Mouse (Mus musculus) gastrocnemius, adult 8-10 months (tissue): ENCODE data around the gene Gal. TPM values are rescaled to one million over a fixed set of nuclear protein-coding genes. Genes with fewer than 3 reads are reported as not detected.
A peak's percentile ranks its signal among the peaks of the same experiment; 100 is the strongest.

Source experiments
- DNase-seq, 2 experiments: peaks; one replicate each; pipeline ENCODE4 v3.0.0; 2022; ENCODE audit warnings: low spot score in 2 of 2
- total RNA-seq, 4 experiments: library from RNA; stranded (reverse); gene quantifications; 2 replicates each; pipeline ENCODE4 v1.2.4; 2022

Gal gene
- total RNA-seq = under 1 TPM in 1 of 4 experiments, not detected in 3; 0.90 TPM

DNA sequence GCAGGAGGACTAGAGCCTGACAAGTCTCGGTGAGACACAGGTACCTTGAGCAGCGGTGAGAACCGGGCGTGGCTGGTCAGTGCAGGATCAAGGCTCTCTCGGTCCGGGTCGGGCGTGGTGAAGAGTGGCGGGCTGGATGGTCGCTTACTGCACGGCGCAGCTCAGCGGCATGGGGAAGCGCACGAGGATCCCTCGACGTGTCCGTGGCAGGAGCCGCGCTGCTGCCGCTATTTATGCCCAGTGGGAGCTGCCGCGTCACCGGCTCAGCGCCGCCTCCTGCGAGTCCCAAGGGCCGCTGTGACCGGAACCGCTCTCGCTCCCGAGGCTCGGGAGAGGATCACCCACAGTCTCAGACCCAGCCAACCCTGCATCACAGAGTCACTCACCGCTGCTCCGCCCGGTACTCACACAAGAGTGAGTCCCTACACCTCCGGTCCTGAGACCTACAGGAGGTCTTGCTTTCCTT, at the start of gene Gal:
Gal (minus strand) TSS at position 277 of the 466 bp plus-strand sequence.
- no peak for DNase-seq

DNA sequence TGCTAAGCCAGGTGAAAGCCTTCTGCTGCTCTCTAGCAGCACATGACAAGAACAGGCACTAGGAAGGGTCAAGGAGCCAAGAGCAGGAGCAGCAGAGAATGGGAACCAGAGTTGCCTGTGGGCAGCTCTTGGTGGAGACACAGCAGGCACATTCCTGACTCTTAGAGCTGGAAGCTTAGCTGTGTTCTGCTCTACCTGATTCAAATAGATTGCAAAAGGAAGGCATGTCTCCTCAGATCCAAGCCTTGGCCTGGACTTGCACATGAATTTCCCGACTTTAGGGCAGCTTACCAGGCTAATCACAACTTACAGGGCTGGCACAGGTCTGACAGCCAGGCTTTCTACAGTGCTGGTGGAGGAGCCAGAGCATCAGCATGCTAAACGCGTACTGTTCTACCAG, 45.6 kb upstream of the Gal start:
- DNase-seq = no peak

DNA sequence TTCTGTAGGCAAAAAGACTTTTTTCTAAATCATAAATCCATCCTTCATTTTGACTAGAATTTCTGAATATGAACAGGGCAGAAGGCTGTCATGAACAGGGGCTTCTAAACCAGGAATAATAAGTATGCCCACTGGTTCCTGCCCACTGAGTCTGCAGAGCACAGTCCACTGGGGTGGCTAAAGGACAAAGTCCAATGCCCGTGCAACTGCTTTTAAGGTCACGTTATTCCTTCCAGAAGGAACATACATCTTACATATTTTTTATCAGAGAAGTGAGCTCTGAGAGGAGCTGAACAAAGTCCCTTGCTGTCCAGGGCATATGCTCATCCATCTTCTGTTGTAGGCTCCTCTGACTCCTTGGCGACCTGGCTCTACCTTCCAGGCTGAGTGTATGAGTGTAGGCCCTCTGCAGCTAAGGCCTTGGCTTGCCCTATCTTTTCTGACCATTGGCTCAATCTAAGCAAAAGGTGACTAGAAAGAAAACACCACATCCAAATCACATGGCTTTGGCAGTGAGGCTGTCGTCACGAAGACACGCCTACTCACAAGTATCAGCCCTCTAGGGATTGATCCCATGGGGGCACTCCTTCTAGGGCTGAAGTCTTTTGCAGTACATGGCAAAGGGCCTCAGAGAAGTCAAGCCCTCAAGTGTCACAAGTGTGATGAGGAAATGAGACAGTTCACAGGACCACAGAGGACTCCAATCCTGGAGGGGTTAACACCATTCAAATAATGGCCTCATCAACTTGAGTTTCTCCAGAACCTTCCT, 44.2 kb upstream of the Gal start:
- DNase-seq = no peak

DNA sequence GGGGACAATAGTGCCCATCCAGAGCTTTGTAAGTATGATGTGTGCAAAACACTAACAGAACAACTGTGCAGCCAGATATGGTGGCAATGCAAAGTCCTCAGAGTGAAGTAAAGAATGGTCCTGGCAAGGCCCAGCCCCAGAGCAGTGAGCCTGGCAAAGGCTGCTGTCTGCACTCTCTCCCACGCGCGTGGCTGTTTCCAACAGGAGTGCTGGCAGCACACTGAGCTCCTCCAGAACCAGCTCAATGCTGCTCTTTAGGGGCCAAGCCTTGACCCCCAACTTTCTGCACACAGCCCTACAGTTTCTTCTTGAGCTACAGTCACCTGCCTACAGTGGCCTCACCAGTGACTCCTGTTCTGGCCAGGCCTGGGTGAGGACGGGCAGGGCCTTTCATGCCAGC, 43.4 kb upstream of the Gal start:
- DNase-seq = no peak

DNA sequence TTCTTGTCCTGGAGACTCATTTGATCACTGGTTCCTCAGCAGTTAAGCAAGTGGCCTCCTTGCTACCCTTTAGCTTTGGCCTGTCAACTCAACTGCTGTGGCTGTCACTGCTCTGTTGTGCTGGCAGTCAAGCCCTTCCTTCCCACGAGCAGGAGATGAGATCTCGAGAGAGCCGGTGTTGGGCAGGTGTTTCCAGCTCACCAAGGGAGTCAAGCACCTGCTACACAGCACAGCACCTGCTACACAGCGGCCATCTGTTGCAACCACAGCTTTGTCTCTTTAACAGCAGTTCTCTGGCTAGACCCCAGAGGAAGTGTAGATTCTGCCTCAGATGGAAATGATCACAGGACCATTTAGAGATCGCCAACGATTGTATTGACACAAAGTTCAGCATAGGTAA, 37.3 kb upstream of the Gal start:
- DNase-seq = no peak

DNA sequence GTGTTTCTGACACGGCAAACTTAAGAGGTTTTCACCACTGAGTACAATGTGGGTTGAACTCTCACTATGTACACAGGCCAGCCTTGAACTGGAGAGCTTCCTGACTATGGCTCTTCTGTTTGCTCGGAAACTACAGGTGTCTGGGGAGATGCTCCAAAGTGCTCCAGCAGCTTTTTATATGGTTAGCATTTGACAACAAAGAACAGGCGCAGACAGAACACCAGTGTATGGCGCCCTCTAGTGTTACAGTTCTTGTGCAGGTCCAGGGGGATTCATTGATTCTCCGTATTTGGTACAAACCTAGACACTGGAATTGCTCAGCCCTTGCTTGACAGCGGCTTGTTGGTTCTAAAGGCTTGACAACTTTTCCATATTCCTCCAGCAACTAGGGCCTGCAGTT, 36.8 kb upstream of the Gal start:
- peak in 1 of 2 experiments; percentile 43 for DNase-seq

DNA sequence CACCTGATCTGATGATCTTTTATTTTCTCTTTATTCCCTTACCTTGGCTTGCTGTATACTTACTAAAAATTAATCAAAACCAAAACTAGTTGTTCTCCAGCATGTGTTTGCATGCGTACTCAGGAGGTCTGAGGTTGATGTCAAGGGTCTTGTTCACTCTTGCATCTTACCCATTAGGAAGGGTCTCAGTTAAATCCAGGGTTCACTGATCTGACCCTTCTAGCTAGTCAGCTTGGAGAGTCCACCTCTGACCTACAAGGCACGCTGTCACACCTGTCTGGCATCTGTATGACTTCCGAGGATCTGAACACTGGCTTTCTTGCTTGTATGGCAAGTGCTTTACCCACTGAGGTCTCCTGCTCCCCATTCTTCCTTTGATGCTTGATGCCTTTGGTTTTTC, 36.4 kb upstream of the Gal start:
- DNase-seq = no peak

DNA sequence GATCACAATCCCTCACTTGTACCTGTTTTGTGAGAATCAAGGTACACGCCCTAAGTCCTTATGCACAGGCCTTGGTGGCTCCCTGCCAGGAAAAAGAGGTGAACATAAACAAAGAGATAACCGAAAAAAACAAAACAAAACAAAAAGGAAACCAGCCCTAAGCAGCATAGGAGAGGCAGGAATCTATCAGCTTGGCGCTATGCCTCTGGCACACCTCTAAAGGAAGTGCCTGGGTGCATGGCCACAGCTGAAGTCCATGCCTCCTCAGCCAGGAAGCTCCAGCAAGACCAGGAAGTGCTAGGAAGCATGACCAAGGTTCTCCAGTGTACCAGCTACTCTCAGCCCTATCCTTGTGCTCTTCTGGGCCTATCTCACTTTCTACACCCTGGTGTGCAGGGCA, 34.9 kb upstream of the Gal start:
- DNase-seq = no peak

DNA sequence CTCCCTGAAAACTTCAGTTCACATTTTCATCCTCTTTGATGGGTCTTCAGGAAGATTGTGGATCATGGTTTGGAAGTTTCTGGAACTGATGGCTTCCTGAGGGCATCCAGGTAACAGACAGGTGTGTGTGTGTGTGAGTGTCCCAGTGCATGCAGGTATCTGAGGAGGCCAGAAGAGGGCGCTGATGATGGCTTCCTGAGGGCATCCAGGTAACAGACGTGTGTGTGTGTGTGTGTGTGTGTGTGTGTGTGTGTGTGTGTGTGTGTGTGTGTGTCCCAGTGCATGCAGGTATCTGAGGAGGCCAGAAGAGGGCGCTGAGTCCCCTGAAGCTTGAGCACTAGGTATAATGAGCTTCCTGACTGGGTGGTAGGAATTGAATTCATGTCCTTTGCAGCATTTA, 33.0 kb upstream of the Gal start:
- DNase-seq = no peak

DNA sequence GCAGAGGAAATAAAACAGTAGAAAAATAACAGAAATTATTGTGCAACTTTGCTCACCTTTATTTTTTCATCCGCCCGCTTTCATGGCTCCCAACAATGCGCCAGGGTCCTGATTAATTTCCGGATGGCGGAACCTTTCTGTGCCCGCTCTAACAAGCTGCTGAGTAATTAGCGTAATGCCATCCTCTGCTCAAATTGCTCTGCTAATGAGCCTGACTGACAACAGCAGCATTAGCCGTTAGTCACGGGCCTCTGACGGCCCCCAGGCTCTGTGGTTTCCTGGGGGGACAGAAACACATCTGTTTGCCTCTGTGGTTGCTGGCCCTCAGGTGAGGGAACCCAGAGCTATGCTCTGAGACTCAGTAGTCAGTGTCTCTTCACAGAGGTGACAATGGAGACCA, 26.7 kb upstream of the Gal start:
- no peak for DNase-seq

DNA sequence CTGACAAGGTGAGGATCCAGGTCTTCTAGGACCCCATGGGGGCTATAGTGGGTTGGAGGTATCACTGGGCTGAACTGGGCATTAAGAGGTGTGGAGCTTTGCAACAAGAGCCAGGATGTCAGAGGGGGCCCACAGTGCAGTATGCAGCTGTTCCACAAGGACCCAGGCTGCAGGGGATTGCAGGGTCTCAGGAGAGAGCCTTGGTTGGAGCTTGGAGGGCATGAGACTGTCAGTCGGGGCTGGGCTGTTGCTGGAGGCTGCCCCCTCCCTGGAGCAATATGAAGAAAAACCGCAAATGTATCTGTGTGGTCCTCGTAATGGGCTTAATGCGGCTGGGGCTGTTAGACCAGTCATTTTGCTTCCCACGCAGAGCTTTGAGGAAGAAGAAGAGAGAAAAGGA, 26.3 kb upstream of the Gal start:
- no peak for DNase-seq

DNA sequence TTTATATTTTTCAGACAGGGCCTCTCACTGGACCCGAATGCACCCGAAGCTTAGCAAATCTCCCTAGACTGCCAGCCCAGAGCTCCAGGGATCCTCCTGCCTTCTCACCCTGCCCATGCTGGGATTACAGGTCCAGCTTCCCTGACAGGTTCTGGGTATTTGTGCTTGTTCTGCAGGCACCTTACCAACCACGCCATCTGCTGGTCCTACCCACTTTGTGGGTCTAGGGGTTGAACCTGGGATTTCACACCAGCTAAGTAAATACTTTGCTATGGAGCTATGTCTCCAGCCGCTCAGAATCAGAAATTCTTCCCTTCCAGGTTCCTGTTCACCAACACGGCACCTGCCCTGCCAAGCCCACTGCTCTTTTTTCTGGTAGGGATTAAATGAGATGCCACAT, 23.6 kb upstream of the Gal start:
- DNase-seq = no peak

DNA sequence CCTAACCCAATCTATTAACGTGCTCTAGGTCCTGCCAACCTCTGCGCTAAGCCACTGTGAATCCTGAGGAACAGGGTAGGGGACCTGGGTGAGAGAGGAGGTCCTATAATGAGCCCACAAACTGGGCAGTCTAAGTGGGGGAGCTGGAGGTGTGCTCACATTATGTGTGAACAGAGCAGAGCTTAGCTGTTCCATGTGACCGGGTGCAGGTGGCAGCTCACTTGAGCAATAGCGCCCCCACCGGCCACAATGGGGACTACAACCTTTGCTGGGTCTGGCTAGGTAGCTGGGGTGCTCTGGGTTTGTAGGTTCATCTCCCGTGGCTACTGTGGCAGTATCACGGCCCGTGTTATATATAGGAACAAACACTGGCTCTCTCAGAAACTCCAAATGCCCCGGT, 22.5 kb upstream of the Gal start:
- no peak for DNase-seq

DNA sequence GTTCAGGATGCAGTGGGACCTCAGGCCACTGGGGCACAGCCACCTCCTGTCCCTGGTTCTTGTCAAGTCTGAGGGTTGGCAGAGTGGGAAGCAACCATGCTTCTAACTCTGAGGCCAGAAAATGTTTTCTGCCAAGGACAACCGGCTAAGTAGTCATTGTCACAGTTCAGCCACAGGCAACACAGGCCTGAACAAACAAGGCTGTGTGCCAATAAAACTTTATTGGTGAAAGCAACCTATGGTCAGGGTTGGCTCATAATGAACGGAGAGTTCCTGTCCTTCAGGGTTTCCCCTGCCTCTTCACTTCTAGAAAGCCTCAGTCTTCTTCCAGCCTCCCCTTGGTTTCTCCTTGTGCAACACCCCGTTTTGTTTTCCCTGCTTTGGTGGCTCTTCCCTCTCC, 21.5 kb upstream of the Gal start:
- no peak for DNase-seq

DNA sequence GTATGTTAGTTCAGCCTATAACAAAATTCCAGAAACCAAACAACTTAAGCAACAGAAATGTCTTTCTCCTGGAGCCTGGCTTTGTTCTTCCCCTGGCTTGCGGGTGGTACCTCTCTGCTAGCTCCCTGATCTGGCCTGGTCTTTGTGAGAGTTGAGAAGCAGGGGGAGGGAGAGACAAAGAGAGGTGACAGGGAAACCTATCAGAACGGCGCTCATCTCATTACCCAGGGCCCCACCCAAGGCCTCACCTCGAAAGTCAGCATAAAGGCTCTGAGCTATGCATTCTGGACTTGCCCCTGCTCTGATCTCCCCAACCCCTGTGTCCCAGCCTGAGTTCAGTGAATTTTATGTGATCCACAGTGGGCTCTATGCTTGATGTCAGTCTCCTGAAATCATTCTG, 20.3 kb upstream of the Gal start:
- DNase-seq = no peak

DNA sequence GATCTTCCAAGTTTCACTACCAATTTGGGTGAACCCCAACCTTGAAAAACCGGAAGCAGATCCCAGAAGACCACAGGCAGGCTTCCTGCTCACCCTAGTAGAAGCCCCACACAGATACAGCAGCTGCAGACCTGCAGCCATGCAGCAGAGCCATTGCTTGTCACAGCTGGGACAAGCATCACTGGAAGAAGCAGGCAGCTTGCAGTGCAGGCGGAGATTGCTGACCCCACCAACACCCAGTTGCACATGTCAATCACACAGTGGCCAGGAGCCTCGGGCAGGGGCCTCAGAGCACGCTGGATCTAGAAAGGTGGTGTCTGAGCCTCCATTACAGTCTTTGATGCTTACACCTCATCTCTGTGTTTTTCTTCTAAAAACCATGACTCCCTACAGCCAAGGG, 19.8 kb upstream of the Gal start:
- DNase-seq = no peak

DNA sequence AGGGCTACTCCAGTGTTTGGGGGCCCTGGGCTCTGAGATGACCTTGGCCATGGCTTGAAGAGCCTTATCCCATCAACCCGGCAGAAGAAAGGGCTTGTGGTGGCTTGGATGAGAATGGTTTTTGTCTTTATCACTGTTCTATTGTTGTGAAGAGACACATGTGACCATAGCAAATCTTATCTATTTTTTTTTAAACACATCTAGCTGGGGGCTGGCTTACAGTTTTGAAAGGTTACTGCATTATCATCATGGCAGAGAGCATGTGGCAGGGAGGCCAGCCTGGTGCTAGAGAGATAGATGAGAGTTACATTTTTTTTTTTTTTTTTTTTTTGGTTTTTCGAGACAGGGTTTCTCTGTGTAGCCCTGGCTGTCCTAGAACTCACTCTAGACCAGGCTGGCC, 17.6 kb upstream of the Gal start:
- no peak for DNase-seq

DNA sequence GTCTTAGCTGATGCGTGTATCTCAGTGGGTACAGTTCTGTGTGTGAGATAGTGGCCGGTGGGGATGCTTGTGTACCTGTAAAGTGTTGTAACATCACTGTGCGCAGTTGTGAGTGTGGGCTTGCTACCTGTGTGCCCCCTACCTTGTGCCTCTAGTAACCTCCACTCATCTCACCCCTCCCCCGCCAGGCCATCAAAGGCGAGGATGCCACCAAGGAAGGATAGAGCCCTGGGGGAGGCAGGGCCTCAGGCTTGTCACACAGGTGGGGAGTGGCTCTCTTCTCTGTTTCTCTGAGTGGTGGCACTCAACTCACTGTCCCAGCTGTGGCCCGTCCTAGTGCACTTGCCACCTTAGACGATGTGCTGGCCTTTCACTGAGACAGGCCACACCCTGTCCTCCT, 16.7 kb upstream of the Gal start:
- DNase-seq = no peak

DNA sequence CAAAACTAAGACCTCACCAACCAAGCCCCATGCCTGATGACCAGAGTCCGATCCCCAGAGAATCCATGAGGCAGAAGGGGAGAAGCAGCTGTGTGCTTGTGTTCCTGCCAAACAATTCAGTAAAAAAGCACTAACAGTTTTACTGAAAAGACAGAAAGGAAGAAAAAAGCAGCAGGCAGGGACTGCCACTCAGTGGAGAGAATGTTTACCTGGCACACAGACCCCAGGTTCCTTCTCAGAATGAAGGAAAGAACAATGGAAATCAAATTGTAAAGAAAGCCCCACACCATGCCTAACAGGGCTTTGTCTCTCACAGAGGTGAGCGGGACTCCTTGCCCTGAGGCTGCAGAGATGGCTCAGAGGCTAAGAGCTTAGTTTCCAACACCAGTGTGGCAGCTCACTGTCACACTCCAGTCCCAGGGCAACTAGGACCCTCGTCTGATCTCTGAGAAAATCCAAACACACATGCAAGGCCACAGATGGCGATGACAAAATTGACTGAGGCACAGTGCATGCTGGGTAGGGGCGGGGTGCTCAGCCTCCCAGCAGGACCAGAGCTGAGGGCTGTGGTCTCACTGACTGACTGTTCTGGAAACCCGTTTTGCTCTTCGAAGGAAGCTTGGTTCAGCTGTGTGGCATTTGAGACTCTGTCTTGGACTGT, 14.9 kb upstream of the Gal start:
- DNase-seq = no peak

DNA sequence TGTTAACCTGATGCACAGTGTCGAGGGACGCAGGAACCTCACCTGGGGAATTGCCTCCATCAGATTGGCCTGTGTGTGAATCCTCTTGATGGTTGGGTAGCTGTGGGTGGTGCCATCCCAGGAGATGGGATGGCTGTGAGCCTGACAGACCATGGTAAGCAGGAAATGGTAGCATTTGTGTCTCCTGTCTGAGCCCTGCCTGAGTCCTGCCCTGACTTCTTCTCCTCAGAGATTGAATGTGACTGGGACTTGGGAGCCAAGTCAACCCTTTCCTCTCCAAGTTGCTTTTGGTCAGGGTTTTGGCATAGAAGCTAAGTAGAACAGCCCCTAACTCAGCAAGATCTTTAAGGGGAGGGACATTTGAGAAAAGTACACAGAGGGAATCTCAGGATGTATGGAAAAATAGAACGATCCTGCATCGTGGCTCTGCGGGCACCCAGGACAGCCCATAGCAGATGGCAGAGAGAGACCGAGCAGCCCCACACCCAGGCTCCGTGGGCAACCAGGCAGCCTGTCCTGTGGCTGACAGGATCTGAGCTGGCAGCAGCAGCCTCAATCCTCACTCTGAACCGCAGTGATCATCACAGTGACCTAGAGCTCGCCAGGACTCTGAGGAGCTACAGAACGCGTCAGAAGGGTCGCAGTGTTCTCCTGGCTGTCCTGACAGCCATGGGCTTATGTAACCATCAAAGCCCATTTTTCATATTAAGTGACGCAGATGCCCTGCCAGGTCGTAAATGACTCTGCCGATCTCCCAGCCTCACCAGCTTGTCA, 13.9 kb upstream of the Gal start:
- no peak for DNase-seq

DNA sequence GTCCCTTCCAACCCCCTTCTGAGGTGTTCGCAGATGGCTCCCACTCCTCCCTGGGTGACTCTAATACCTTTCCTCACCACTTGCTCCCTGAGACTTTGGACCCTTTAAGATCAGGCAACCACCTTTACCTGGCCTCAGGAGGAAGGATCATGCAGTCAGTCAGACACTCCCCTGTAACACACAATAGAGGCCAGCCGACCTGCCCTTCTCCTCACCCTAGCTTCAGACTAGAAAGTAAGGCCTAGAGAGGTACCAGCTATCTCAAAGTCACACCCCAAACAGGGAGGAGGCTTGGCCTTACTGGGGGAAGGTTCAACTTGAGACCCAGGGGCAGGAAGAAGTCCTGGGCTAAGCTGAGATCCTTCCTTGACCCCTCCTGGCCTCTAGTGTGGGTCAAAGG, 9.9 kb upstream of the Gal start:
- DNase-seq = no peak

DNA sequence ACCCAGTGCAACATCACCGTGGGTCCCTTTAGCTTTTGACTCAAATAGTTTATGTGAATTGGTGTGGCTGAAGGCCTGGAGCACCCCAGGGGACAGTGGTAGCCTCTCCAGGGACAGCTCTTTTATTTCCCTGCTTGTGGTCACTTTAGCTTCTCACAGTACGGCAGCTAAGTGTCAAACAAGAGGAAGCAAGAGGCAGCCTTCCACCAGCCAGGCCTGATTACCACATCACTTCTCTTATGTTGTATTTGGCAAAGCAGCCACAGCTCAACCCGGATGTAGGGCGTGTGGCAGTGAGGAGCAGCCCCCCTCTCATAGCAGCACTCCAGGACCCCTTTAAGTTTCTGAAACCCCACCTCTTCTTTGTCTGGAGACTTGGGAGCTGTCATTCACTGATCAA, 8.6 kb upstream of the Gal start:
- no peak for DNase-seq

DNA sequence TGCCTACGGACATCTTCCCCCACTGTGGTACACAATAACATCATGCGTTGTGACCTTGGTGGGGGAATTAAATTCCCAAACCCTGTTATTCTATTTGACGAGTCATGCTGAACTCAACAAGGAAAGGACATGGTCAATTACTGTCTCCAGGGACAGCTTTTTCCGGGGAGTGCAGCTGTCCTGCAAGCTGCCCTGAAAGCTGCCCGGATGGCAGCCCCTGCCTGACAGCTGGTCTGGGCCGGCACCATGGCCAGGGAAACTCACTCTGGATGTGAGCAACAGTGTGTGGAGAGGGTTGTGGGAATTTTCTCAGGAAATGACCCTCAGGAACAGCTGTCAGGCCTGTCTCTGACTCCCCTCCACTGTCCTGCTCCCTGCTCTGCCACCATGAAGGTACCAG, 8.1 kb upstream of the Gal start:
- DNase-seq = no peak
